Mouse (Mus musculus): ENCODE measurements at regions not wholly inside any gene's neighbourhood (a gene's known extent, or its start where the extent isn't known, plus 50 kb on each side); places are given as distances from the start of the nearest gene placed in this dataset.
A peak's percentile ranks its signal among the peaks of the same experiment; 100 is the strongest.

DNA sequence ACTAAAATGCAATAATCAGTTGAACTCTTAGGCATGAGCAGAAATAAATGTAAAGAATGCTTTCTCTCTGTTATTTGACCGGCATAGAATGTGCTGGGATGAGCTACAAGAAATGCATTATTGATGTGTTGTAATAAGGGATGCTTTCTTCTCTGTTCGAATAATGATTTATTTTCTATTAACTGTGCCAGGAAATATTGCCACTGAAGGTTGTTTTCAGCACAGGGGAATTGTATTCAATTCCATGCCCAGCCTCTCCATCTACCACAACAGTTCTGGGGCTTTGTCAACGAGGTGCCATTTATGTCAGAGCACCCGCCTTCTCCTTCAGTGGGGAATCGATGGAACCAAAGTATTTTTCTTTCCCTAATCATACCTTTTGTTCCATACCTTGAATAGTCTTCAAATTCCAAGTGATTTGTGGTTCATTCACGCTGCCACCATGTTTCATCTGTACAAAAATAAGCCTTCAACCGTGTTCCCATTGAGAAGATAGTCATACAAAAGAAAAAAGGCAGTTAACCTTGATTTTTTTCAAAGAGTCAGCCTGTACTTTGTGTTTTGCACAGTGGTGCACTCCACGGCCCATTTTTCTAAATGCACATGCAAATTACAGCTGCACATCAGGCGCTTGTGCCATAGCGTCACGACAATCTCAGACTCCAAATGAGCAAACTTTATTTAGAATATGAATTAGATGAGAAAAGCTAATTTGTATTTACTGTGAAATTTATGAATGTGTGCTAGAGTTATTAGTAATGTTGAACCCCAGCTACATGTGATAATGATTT, 65.1 kb upstream of the Gpr141 start:
- no peak for ATAC-seq (replicated peaks; ENCODE audit: poor library complexity)

DNA sequence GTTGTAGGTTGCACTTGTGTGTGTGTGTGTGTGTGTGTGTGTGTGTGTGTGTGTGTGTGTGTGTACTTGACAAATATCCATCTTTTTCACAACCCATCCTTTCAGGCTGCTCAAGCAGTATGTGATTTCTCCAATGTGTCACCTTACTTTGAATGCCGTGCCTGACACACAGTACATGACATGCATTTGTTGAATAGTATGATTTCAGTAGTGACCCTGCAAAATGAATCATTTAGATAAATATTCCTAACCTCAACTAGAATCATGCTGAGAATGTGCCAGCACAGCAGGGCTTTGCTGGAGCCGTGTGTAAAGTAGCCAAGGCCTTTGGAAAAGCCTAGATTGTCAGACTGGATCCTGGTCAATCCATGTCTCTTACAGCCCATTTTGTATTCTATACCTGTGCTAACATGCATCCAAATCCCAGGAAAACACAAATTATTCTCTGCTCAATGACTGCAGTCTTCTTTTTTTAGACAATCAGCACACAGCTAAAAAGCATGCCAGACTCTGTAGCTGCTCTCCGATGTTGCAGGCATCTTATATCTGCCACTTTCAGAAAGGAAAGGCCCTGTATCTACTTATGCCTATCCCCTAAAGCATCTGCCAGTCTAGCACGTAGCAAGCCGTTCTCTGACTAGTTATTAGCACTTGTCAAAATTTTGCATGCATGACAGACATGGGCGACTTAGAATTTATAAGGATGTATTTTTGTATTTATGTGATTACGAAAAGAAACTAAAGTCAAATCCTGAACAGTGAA, 60.0 kb upstream of the Gpr141 start:
- ATAC-seq (replicated peaks; ENCODE audit: poor library complexity) = no peak

DNA sequence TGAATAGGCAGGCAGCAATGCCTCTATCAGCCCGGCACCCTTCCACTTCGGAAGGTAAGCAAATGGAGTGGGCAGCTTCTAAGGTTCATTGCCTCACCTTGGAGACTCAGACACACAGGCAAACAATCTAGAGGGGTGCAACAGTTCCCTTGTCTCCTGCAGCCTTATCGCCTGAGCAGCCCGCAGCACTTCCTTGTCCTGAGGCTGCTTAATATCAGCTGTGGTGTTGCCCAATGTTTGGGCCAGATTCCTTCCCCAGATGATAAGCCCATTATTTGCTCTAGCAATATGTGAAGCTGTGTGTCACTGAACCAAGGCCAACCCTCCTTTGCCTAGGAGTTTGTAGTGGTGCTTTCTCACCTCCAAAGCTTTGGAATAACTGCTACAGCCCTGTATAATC, 58.8 kb upstream of the Gpr141 start:
- peak; percentile 94 for ATAC-seq (replicated peaks; ENCODE audit: poor library complexity)

DNA sequence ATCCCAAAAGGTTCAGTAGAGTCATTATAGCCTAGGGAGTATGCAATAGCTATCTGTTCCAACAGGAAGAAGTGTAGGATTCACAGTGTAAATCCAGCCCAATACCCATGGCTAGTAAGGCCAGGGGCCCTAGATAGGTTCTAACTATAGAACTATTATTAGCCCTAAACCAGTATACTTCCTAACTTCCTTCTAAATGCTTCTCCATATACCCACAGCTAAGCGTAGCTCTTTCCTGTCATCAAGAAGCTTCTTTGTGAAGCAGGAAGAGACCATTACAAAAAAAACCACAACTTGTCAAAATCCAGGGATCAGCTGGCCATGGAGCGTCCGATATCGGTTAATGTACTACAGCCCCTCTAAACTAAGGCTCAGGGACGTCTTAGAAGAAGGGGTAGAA, 57.7 kb upstream of the Gpr141 start:
- ATAC-seq (replicated peaks; ENCODE audit: poor library complexity) = peak; percentile 55

DNA sequence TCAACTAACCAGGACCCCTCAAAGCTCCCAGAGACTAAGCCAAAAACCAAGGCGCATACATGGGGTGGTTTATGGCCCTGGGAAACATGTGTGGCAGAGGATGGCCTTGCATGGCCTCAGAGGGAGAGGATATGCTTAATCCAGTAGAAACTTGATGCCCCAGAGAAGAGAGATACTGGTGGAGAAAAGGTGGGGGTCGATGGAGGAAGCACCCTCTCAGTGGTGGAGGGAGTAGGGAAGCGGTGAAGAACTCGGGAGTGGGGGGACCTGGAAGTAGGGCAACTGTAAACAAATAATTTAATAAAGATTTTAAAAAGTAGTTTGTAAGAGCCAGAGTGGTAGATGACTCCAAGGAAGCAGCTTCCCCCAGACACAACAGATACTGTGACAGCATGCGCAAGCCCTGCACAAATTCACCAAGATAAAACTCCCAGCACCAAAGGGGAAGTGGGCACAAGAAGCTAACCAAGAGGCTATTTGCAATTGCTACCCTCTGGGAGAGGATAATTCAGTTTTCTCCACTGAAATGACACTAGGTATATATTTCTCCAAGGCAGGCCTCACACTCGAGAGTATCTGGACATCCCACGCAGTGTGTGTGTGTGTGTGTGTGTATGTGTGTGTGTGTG, 50.7 kb upstream of the Gpr141 start:
- peak; percentile 94 for ATAC-seq (replicated peaks; ENCODE audit: poor library complexity)

Measured in megakaryocyte progenitor cell, adult 5-6 weeks (primary cell).